Mouse (Mus musculus): ENCODE measurements around the gene Cdan1. TPM values are rescaled to one million over a fixed set of nuclear protein-coding genes. Genes with fewer than 3 reads are reported as not detected.
"Not testable (repeated sequence)": the region's sequence is repeated elsewhere in the genome, so short reads cannot be mapped to it uniquely, and the experiment has no call there.

The Cdan1 gene
- polyA plus RNA-seq, 1 experiment from 2014 or later = 7.0 TPM

GRCm38 (mm10) chr2:120707041-120707440 is 142.9 kb downstream of the Cdan1 start:
- no peak overlapping the region for H3K9ac ChIP-seq
- H3K4me3 ChIP-seq = no peak overlapping the region
- H3K27ac ChIP-seq = no peak overlapping the region
- no peaks in the 10 kb centered on the region for H3K4me1 ChIP-seq
- no peak for ATAC-seq (replicated peaks)
- H3K9me3 ChIP-seq = no peaks in the 10 kb centered on the region
- H3K27me3 ChIP-seq (replicated peaks) = no peaks in the 10 kb centered on the region
- H3K4me2 ChIP-seq = no peak overlapping the region
- no peaks in the 10 kb centered on the region for H3K36me3 ChIP-seq (replicated peaks)

- Histone ChIP-seq H3K4me3 (no peak overlapping the region), H3K4me2 (no peak overlapping the region), H3K4me1 (no peaks in the 10 kb centered on the region), H3K36me3 (replicated peaks) (0 out of 2 replicates have a peak, but pooled peaks cover 3% of the 10 kb centered on the region), H3K27me3 (replicated peaks) (no peaks in the 10 kb centered on the region), H3K9ac (no peak overlapping the region), H3K9me3 (no peaks in the 10 kb centered on the region), H3K27ac (no peak overlapping the region)
- WGBS = 77% methylated on average over 5 of the region's 5 CpGs
- no peak for ATAC-seq (replicated peaks)
These were observed 147.3 kb downstream of the Cdan1 start for GRCm38 (mm10) chr2:120702675-120703074.

- no peak overlapping the region for H3K4me3 ChIP-seq
- H3K4me2 ChIP-seq = no peak overlapping the region
- no peak overlapping the region for H3K9ac ChIP-seq
- WGBS = 87% methylated on average over 3 of the region's 3 CpGs
- ATAC-seq (replicated peaks) = no peak
- H3K27me3 ChIP-seq (replicated peaks) = no peaks in the 10 kb centered on the region
- H3K4me1 ChIP-seq = no peaks in the 10 kb centered on the region
- no peak overlapping the region for H3K27ac ChIP-seq
- H3K9me3 ChIP-seq = no peaks in the 10 kb centered on the region
- peaks cover 7% of the 10 kb centered on the region; the same call in 1 of the 2 replicates for H3K36me3 ChIP-seq (replicated peaks)
These were observed 149.5 kb downstream of the Cdan1 start for GRCm38 (mm10) chr2:120700379-120700885.

DNA sequence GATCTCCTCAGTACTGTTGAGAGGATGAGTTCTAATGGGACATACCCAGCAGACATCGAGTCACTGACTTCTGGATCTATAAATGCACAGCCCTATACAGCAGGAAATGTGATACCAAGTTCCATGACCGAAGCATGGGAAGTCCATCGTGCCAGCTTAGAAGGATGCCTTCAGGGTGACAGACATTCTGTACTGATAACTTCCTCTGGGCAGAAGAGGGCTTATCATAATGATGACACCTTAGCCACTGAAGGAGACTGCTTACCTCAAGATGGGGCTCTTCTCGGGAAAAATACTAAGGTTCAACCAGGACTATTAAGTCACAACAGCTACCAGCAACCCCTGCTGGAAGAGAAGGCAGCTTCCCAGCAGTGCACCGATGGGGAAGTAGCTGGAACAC is 152.2 kb downstream of the Cdan1 start:
- Histone ChIP-seq H3K9ac (no peak overlapping the region), H3K9me3 (no peaks in the 10 kb centered on the region), H3K4me1 (no peaks in the 10 kb centered on the region), H3K4me2 (no peak overlapping the region), H3K27ac (no peak overlapping the region), H3K36me3 (replicated peaks) (peaks cover 7% of the 10 kb centered on the region; the same call in 1 of the 2 replicates), H3K4me3 (no peak overlapping the region), H3K27me3 (replicated peaks) (no peaks in the 10 kb centered on the region)
- 89% methylated on average over 5 of the region's 5 CpGs for WGBS
- no peak for ATAC-seq (replicated peaks)

GRCm38 (mm10) chr2:120681151-120681550 is 168.8 kb downstream of the Cdan1 start:
- ATAC-seq (replicated peaks); H3K4me1 ChIP-seq: not testable (repeated sequence)
- 87% methylated on average over 7 of the region's 7 CpGs for WGBS

GRCm38 (mm10) chr2:120670253-120670652 is 179.7 kb downstream of the Cdan1 start:
- Histone ChIP-seq H3K27me3 (replicated peaks) (no peaks in the 10 kb centered on the region), H3K9ac (no peak overlapping the region), H3K27ac (no peak overlapping the region), H3K4me2 (no peak overlapping the region), H3K4me1 (no peaks in the 10 kb centered on the region), H3K36me3 (replicated peaks) (no peaks in the 10 kb centered on the region), H3K4me3 (no peak overlapping the region), H3K9me3 (no peaks in the 10 kb centered on the region)
- no peak for ATAC-seq (replicated peaks)
- WGBS = 90% methylated on average over 2 of the region's 2 CpGs

More at GRCm38 (mm10) chr2:120681151-120681550, 168.8 kb downstream of the Cdan1 start:
- not testable (repeated sequence) for H3K4me3 ChIP-seq; H3K4me2 ChIP-seq; H3K36me3 ChIP-seq (replicated peaks); H3K27ac ChIP-seq; H3K9me3 ChIP-seq; H3K9ac ChIP-seq; H3K27me3 ChIP-seq (replicated peaks)

GRCm38 (mm10) chr2:120667446-120667845 is 182.5 kb downstream of the Cdan1 start:
- no peaks in the 10 kb centered on the region for H3K4me1 ChIP-seq
- WGBS = 90% methylated on average over 2 of the region's 2 CpGs
- H3K36me3 ChIP-seq (replicated peaks) = no peaks in the 10 kb centered on the region
- no peak overlapping the region for H3K4me2 ChIP-seq
- H3K4me3 ChIP-seq = no peak overlapping the region
- H3K27me3 ChIP-seq (replicated peaks) = no peaks in the 10 kb centered on the region
- ATAC-seq (replicated peaks) = no peak
- no peak overlapping the region for H3K9ac ChIP-seq
- no peak overlapping the region for H3K27ac ChIP-seq
- H3K9me3 ChIP-seq = no peaks in the 10 kb centered on the region

Other genes starting within 250 kb of the Cdan1 start
- gene Haus2, start 240.7 kb downstream of the Cdan1 start, polyA plus RNA-seq (2015; fragmentation: Nextera tagmentation; extraction: Ambion mirVana) = 27.1 and 30.2 TPM in 2 replicates
- gene Lrrc57, start 240.6 kb downstream of the Cdan1 start, polyA plus RNA-seq (2015; fragmentation: Nextera tagmentation; extraction: Ambion mirVana) = 28.7 and 31.5 TPM in 2 replicates
- gene Stard9, start 221.0 kb downstream of the Cdan1 start, polyA plus RNA-seq (2015; fragmentation: Nextera tagmentation; extraction: Ambion mirVana) = 4.1 and 5.1 TPM in 2 replicates
- 12.3 and 12.6 TPM in 2 replicates for gene Ttbk2, start 476 bp upstream of the Cdan1 start, polyA plus RNA-seq (2015; fragmentation: Nextera tagmentation; extraction: Ambion mirVana)
- 33.5 and 38.5 TPM in 2 replicates for gene Ubr1, start 120.6 kb upstream of the Cdan1 start, polyA plus RNA-seq (2015; fragmentation: Nextera tagmentation; extraction: Ambion mirVana)
- gene Tmem62, start 126.9 kb upstream of the Cdan1 start, polyA plus RNA-seq (2015; fragmentation: Nextera tagmentation; extraction: Ambion mirVana) = 14.6 and 15.0 TPM in 2 replicates
- gene Ccndbp1, start 158.3 kb upstream of the Cdan1 start, polyA plus RNA-seq (2015; fragmentation: Nextera tagmentation; extraction: Ambion mirVana) = 77.7 and 79.4 TPM in 2 replicates
- gene Epb42, start 186.9 kb upstream of the Cdan1 start, polyA plus RNA-seq (2015; fragmentation: Nextera tagmentation; extraction: Ambion mirVana) = 0.32 and 0.44 TPM in 2 replicates
- not detected in 2 replicates for gene Tgm5, start 235.7 kb upstream of the Cdan1 start, polyA plus RNA-seq (2015; fragmentation: Nextera tagmentation; extraction: Ambion mirVana)

Measured in midbrain, embryonic 15.5 days (tissue).